Mouse (Mus musculus) liver, adult 2 months (tissue): ENCODE data around the gene Ypel5. TPM values are rescaled to one million over a fixed set of nuclear protein-coding genes. Genes with fewer than 3 reads are reported as not detected.

ENCODE experiments used
- DNase-seq: peaks from one replicate; pipeline ENCODE4 v3.0.0-alpha.2; 2011; ENCODE audit warnings: low read depth, low spot score; ENCODE audit errors: extremely low read depth
- H3K27ac ChIP-seq: fragments of 200-500 bp; replicated peaks from 2 replicates; pipeline ENCODE4 v1.5.1; 2012; ENCODE audit warnings: low read depth, mild to moderate bottlenecking, control low read depth, inconsistent platforms, low read length; ENCODE audit not compliant: insufficient read depth
- H3K27me3 ChIP-seq: fragments of 200-500 bp; 2 replicates; pipeline ENCODE4 v1.6.1; 2012; ENCODE audit warnings: mild to moderate bottlenecking, moderate library complexity, low read length, inconsistent platforms; ENCODE audit not compliant: control insufficient read depth, insufficient read depth
- H3K36me3 ChIP-seq: fragments of 200-500 bp; 2 replicates; pipeline ENCODE4 v1.6.1; 2012; ENCODE audit warnings: low read length, inconsistent platforms; ENCODE audit not compliant: control insufficient read depth, insufficient read depth
- H3K4me1 ChIP-seq: fragments of 200-500 bp; 2 replicates; pipeline ENCODE4 v1.6.1; 2011; ENCODE audit warnings: low read length; ENCODE audit not compliant: control insufficient read depth, insufficient read depth
- H3K4me3 ChIP-seq: fragments of 200-500 bp; 2 replicates; pipeline ENCODE4 v1.5.1; 2011; ENCODE audit warnings: low read depth, mild to moderate bottlenecking, control low read depth, low read length, moderate library complexity; ENCODE audit not compliant: insufficient read depth
- H3K79me2 ChIP-seq: fragments of 200-500 bp; 2 replicates; pipeline ENCODE4 v1.6.1; 2012; ENCODE audit warnings: inconsistent platforms, mild to moderate bottlenecking, low read length, moderate library complexity; ENCODE audit not compliant: control insufficient read depth, insufficient read depth
- H3K9ac ChIP-seq: fragments of 200-500 bp; 2 replicates; pipeline ENCODE4 v1.6.1; 2012; ENCODE audit warnings: low read depth, mild to moderate bottlenecking, control low read depth, inconsistent platforms, low read length
- CTCF ChIP-seq: fragments of 200-500 bp; IDR thresholded peaks from 2 replicates; pipeline ENCODE4 v1.5.1; 2011; ENCODE audit warnings: low read depth, low read length, control low read depth
- POLR2A ChIP-seq: fragments of 200-500 bp; IDR thresholded peaks from 2 replicates; pipeline ENCODE4 v1.6.1; 2011; ENCODE audit warnings: low read length, control low read depth; ENCODE audit not compliant: insufficient read depth; ENCODE audit errors: extremely low read depth
- WGBS: fragments of 180-500 bp; shearing (Covaris S2); methylation state at CpG from one replicate; pipeline ENCODE4 v1.1.7; 2018; 5-methylcytosine and 5-hydroxymethylcytosine counted together
- polyA plus RNA-seq: library from polyadenylated mRNA; depleted of rRNA; stranded (reverse); fragments of >200 nt; gene quantifications from 2 replicates; pipeline ENCODE4 v1.2.3, GENCODE M21; 2012
- total RNA-seq: library from RNA; depleted of rRNA; stranded (reverse); fragments of >200 nt; gene quantifications from 2 replicates; pipeline ENCODE4 v1.2.3, GENCODE M21; 2014

Gene Ypel5
- total and polyA plus RNA-seq, 2 experiments: 16.4 to 52.8 TPM

GRCm38 (mm10) chr17:72855298-72855697 is 19.0 kb downstream of the Ypel5 start:
- H3K9ac ChIP-seq: no peak overlapping the region

GRCm38 (mm10) chr17:72857677-72858633 is 21.7 kb downstream of the Ypel5 start:
- Histone ChIP-seq H3K9ac (no peak overlapping the region), H3K4me1 (no peaks in the 10 kb centered on the region), H3K27ac (no peak overlapping the region), H3K4me3 (no peak overlapping the region), H3K79me2 (no peaks in the 10 kb centered on the region), H3K27me3 (no peaks in the 10 kb centered on the region), H3K36me3 (peaks cover 2% of the 10 kb centered on the region; the same call in 1 of the 2 replicates)
- TF ChIP-seq CTCF: peak; percentile 50
- TF ChIP-seq POLR2A: no peak
- 49% methylated on average over 13 of the region's 13 CpGs for WGBS
- DNase-seq: no peak

More at GRCm38 (mm10) chr17:72855298-72855697, 19.0 kb downstream of the Ypel5 start:
- no peak for TF ChIP-seq POLR2A
- TF ChIP-seq CTCF: peak; percentile 11; the same call in 1 of the 2 replicates
- Histone ChIP-seq H3K4me3 (no peak overlapping the region), H3K27me3 (no peaks in the 10 kb centered on the region), H3K79me2 (no peaks in the 10 kb centered on the region), H3K36me3 (peaks cover 14% of the 10 kb centered on the region), H3K4me1 (no peaks in the 10 kb centered on the region), H3K27ac (no peak overlapping the region)
- 85% methylated on average over 1 of the region's 1 CpGs for WGBS
- no peak for DNase-seq

GRCm38 (mm10) chr17:72863226-72863625 is 27.0 kb downstream of the Ypel5 start:
- Histone ChIP-seq H3K27me3 (no peaks in the 10 kb centered on the region), H3K36me3 (no peaks in the 10 kb centered on the region), H3K79me2 (no peaks in the 10 kb centered on the region), H3K27ac (no peak overlapping the region), H3K9ac (no peak overlapping the region), H3K4me3 (no peak overlapping the region), H3K4me1 (no peaks in the 10 kb centered on the region)
- no peak for TF ChIP-seq POLR2A
- no peak for TF ChIP-seq CTCF
- no peak for DNase-seq
- WGBS: 70% methylated on average over 10 of the region's 10 CpGs

- H3K4me1 ChIP-seq: no peaks in the 10 kb centered on the region
- no peak for DNase-seq
- 89% methylated on average over 3 of the region's 3 CpGs for WGBS
Observed at GRCm38 (mm10) chr17:72866624-72867245, 30.5 kb downstream of the Ypel5 start.

GRCm38 (mm10) chr17:72868181-72868580 is 31.9 kb downstream of the Ypel5 start:
- DNase-seq: no peak
- no peaks in the 10 kb centered on the region for H3K36me3 ChIP-seq
- no peak overlapping the region for H3K27ac ChIP-seq
- no peaks in the 10 kb centered on the region for H3K79me2 ChIP-seq
- no peaks in the 10 kb centered on the region for H3K4me1 ChIP-seq
- H3K9ac ChIP-seq: no peak overlapping the region
- no peak for TF ChIP-seq POLR2A
- TF ChIP-seq CTCF: no peak
- H3K27me3 ChIP-seq: no peaks in the 10 kb centered on the region
- WGBS: 83% methylated on average over 2 of the region's 2 CpGs
- H3K4me3 ChIP-seq: no peak overlapping the region

More at GRCm38 (mm10) chr17:72866624-72867245, 30.5 kb downstream of the Ypel5 start:
- H3K79me2 ChIP-seq: no peaks in the 10 kb centered on the region
- H3K4me3 ChIP-seq: no peak overlapping the region
- H3K9ac ChIP-seq: no peak overlapping the region
- TF ChIP-seq POLR2A (no peak), CTCF (no peak)
- H3K27me3 ChIP-seq: no peaks in the 10 kb centered on the region
- H3K36me3 ChIP-seq: no peaks in the 10 kb centered on the region
- no peak overlapping the region for H3K27ac ChIP-seq

GRCm38 (mm10) chr17:72878979-72879378 is 42.7 kb downstream of the Ypel5 start:
- peaks cover 4% of the 10 kb centered on the region; the same call in 1 of the 2 replicates for H3K27me3 ChIP-seq
- 83% methylated on average over 9 of the region's 9 CpGs for WGBS
- no peak overlapping the region for H3K9ac ChIP-seq
- DNase-seq: no peak
- no peaks in the 10 kb centered on the region for H3K36me3 ChIP-seq
- no peak overlapping the region for H3K4me3 ChIP-seq
- H3K79me2 ChIP-seq: no peaks in the 10 kb centered on the region
- TF ChIP-seq CTCF (no peak), POLR2A (no peak)
- no peak overlapping the region for H3K27ac ChIP-seq
- no peaks in the 10 kb centered on the region for H3K4me1 ChIP-seq
